ENCODE assay signal across 8 mouse cellular contexts in genomic region chr7:98838729-98839141, GRCm38 (mm10). TPM values are rescaled to one million over a fixed set of nuclear protein-coding genes. Genes with fewer than 3 reads are reported as not detected.
A peak's percentile ranks its signal among the peaks of the same experiment; 100 is the strongest.
DNase-seq lines count a peak whose midpoint lies in the region; ATAC-seq and TF ChIP-seq lines count a peak whose summit lies in the region.

No protein-coding gene starts in this region.

- no peaks in the 10 kb centered on the region for H3K9me3 ChIP-seq in ES-E14 (ENCODE audit: control insufficient read depth, insufficient read depth, low read depth, low read length)
- no peaks in the 10 kb centered on the region for H3K9me3 ChIP-seq in embryonic facial prominence, embryonic 15.5 days (replicated peaks)
- H3K9me3 ChIP-seq in hindbrain, embryonic 13.5 days, result no peaks in the 10 kb centered on the region
- no peaks in the 10 kb centered on the region for H3K9me3 ChIP-seq in liver, embryonic 12.5 days (replicated peaks)
- no peaks in the 10 kb centered on the region for H3K9me3 ChIP-seq in neural tube, embryonic 12.5 days

- no peaks in the 10 kb centered on the region for H3K36me3 ChIP-seq in ES-E14 (ENCODE audit: control insufficient read depth, insufficient read depth, low read length, poor library complexity, severe bottlenecking)
- no peaks in the 10 kb centered on the region for H3K36me3 ChIP-seq in embryonic facial prominence, embryonic 15.5 days
- H3K36me3 ChIP-seq in hindbrain, embryonic 13.5 days, result no peaks in the 10 kb centered on the region
- no peaks in the 10 kb centered on the region for H3K36me3 ChIP-seq in liver, embryonic 12.5 days
- H3K36me3 ChIP-seq in neural tube, embryonic 12.5 days, result no peaks in the 10 kb centered on the region

- H3K4me3 ChIP-seq in ES-E14 (ENCODE audit: insufficient read depth in 1 of 2, low read depth in 1 of 2, low read length in 2 of 2, poor library complexity in 1 of 2, severe bottlenecking in 1 of 2), result peak overlapping the region; percentile 48 to 52
- H3K4me3 ChIP-seq in embryonic facial prominence, embryonic 15.5 days (replicated peaks), result peak overlapping the region; percentile 61
- peak overlapping the region; percentile 52 for H3K4me3 ChIP-seq in hindbrain, embryonic 13.5 days
- peak overlapping the region; percentile 45 for H3K4me3 ChIP-seq in liver, embryonic 12.5 days
- peak overlapping the region; percentile 42 for H3K4me3 ChIP-seq in neural tube, embryonic 12.5 days

- H3K27me3 ChIP-seq in embryonic facial prominence, embryonic 15.5 days, result peaks cover 56% of the 10 kb centered on the region
- H3K27me3 ChIP-seq in hindbrain, embryonic 13.5 days, result peaks cover 97% of the 10 kb centered on the region
- H3K27me3 ChIP-seq in liver, embryonic 12.5 days (replicated peaks), result peaks cover 100% of the 10 kb centered on the region
- peaks cover 82% of the 10 kb centered on the region for H3K27me3 ChIP-seq in neural tube, embryonic 12.5 days (replicated peaks)

- peaks cover 0 to 5% of the 10 kb centered on the region in 2 experiments; a peak in 1 of 4 replicates for H3K4me1 ChIP-seq in ES-E14 (ENCODE audit: control insufficient read depth in 2 of 2, insufficient read depth in 2 of 2, low read length in 2 of 2, poor library complexity in 1 of 2)
- H3K4me1 ChIP-seq in embryonic facial prominence, embryonic 15.5 days, result peaks cover 86% of the 10 kb centered on the region
- H3K4me1 ChIP-seq in hindbrain, embryonic 13.5 days (replicated peaks), result peaks cover 60% of the 10 kb centered on the region
- peaks cover 20% of the 10 kb centered on the region for H3K4me1 ChIP-seq in liver, embryonic 12.5 days
- peaks cover 59% of the 10 kb centered on the region for H3K4me1 ChIP-seq in neural tube, embryonic 12.5 days

- H3K27ac ChIP-seq in ES-E14 (ENCODE audit: insufficient read depth, low read depth, low read length, poor library complexity, severe bottlenecking), result no peak overlapping the region
- no peak overlapping the region for H3K27ac ChIP-seq in embryonic facial prominence, embryonic 15.5 days (replicated peaks)
- H3K27ac ChIP-seq in hindbrain, embryonic 13.5 days, result no peak overlapping the region
- H3K27ac ChIP-seq in liver, embryonic 12.5 days, result no peak overlapping the region
- no peak overlapping the region for H3K27ac ChIP-seq in neural tube, embryonic 12.5 days

- no peak for DNase-seq in frontal cortex, postnatal 36 days (ENCODE audit: low spot score in 2 of 2)
- peak; percentile 63 for DNase-seq in ES-E14 (ENCODE audit: low read depth, low spot score)
- DNase-seq in frontal cortex, postnatal 25 days (ENCODE audit: low spot score in 2 of 2), result no peak

- 0 out of 2 replicates have a peak, but pooled peaks have one; percentile 20 for ATAC-seq in frontal cortex, adult (ENCODE audit: low TSS enrichment)
- peak; percentile 52 for ATAC-seq in embryonic facial prominence, embryonic 15.5 days (ENCODE audit: insufficient number of reproducible peaks, low FRiP score, low TSS enrichment, low read depth)
- ATAC-seq in hindbrain, embryonic 13.5 days (ENCODE audit: low FRiP score), result peak; percentile 37; the same call in 1 of the 2 replicates
- 0 out of 2 replicates have a peak, but pooled peaks have one; percentile 33 for ATAC-seq in liver, embryonic 12.5 days
- ATAC-seq in neural tube, embryonic 12.5 days (ENCODE audit: low FRiP score, low read depth), result peak; percentile 49

- WGBS in embryonic facial prominence, embryonic 15.5 days, result under 1% methylated on average over 48 of the region's 48 CpGs
- WGBS in hindbrain, embryonic 13.5 days, result under 1% methylated on average over 48 of the region's 48 CpGs
- WGBS in liver, embryonic 12.5 days (ENCODE audit: insufficient replicate concordance), result under 1% methylated on average over 48 of the region's 48 CpGs
- WGBS in neural tube, embryonic 12.5 days, result under 1% methylated on average over 48 of the region's 48 CpGs

- in situ Hi-C loops in ES-E14 (cut with MboI; ENCODE audit: low sequenced_read_pairs in 2 of 2, unreplicated experiment in 2 of 2), result loop anchor here in 1 of 2 experiments (25.0 kb wide), 1 partner anchor 574 kb away; no protein-coding TSS in a partner anchor

- H3K4me2 ChIP-seq in embryonic facial prominence, embryonic 15.5 days (replicated peaks), result peak overlapping the region; percentile 97
- peak overlapping the region; percentile 94 for H3K4me2 ChIP-seq in hindbrain, embryonic 13.5 days
- H3K4me2 ChIP-seq in liver, embryonic 12.5 days, result peak overlapping the region; percentile 65
- peak overlapping the region; percentile 88 for H3K4me2 ChIP-seq in neural tube, embryonic 12.5 days (replicated peaks)

- peak overlapping the region; percentile 31; the same call in 1 of the 2 replicates for H3K9ac ChIP-seq in ES-E14 (ENCODE audit: insufficient read depth, low read depth, low read length, poor library complexity, severe bottlenecking)
- H3K9ac ChIP-seq in embryonic facial prominence, embryonic 15.5 days, result peak overlapping the region; percentile 40
- peak overlapping the region; percentile 73 for H3K9ac ChIP-seq in hindbrain, embryonic 13.5 days
- H3K9ac ChIP-seq in liver, embryonic 12.5 days, result no peak overlapping the region
- peak overlapping the region; percentile 33; the same call in 1 of the 2 replicates for H3K9ac ChIP-seq in neural tube, embryonic 12.5 days

TF ChIP-seq in ES-E14, 5 proteins besides CTCF, POLR2A, EP300 and RAD21:
- TF ChIP-seq ZC3H11A (IDR thresholded peaks at IDR 0.05; ENCODE audit: borderline replicate concordance, low read depth, low read length), result no peak
- TF ChIP-seq MAFK (IDR thresholded peaks at IDR 0.05; ENCODE audit: insufficient read depth, low read depth, low read length), result no peak
- TF ChIP-seq HCFC1 (IDR thresholded peaks at IDR 0.05; ENCODE audit: borderline replicate concordance, insufficient read depth, low read length), result no peak
TF ChIP-seq in ES-E14: peak in this region for 0.

RNA-seq across cellular contexts. Expression of gene Wnt11, which starts 3.8 kb away (rescaled TPM):
- total RNA-seq in ES-E14 (2012; rRNA removed), result 2.3 and 3.5 TPM in 2 replicates
- 23.3 and 26.7 TPM in 2 replicates for polyA plus RNA-seq in embryonic facial prominence, embryonic 15.5 days (2015; fragmentation: Nextera tagmentation; extraction: Ambion mirVana)
- 2.0 and 2.3 TPM in 2 replicates for polyA plus RNA-seq in hindbrain, embryonic 13.5 days (2015; fragmentation: Nextera tagmentation; extraction: Ambion mirVana)
- 3.6 and 3.9 TPM in 2 replicates for polyA plus RNA-seq in liver, embryonic 12.5 days (2016; fragmentation: Nextera tagmentation; extraction: Ambion mirVana)
- 7.2 and 9.4 TPM in 2 replicates for polyA plus RNA-seq in neural tube, embryonic 12.5 days (2016; fragmentation: Nextera tagmentation; extraction: Ambion mirVana)
